Mouse (Mus musculus) liver, embryonic 14.5 days (tissue): ENCODE measurements around the gene Sh3yl1.

ENCODE experiments used
- CTCF ChIP-seq: IDR thresholded peaks from 2 replicates; pipeline ENCODE4 v1.5.1; 2016; ENCODE audit warnings: antibody characterized with exemption, low read depth, control low read depth
- EP300 ChIP-seq: IDR thresholded peaks from 2 replicates; pipeline ENCODE4 v1.6.1; 2016; ENCODE audit warnings: antibody characterized with exemption, low read depth

DNA sequence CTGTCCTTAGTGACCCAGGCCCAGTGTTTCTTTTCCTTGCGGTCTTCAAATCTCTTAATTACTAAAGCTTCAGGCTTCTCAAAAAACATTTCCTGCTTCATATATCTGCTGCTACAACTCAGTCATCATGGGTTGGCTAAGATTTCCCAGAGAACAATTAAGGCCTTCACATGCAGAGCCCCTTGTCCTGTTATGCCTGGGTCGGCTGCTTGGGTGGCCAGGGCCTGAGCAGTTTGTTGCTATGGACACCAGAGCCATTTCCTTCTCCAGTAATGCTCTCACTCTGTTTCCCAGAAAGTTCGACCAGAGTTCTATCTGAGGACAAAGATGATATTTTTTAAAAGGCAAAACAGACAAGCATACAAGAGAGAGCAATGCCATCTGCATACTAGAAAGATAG lies 32.7 kb downstream of the Sh3yl1 start:
- TF ChIP-seq CTCF (no peak), EP300 (no peak)
